Mouse (Mus musculus) stomach, postnatal 0 days (tissue): ENCODE measurements around the gene Senp1.

Experiments used
- CTCF ChIP-seq: IDR thresholded peaks from 2 replicates; pipeline ENCODE4 v1.5.1; 2016; ENCODE audit warnings: antibody characterized with exemption, low read depth, mild to moderate bottlenecking, moderate library complexity
- EP300 ChIP-seq: optimal IDR thresholded peaks from 2 replicates; pipeline ENCODE3; 2016; ENCODE audit warnings: antibody characterized with exemption

GRCm38 (mm10) chr15:98002991-98003821 lies 90.3 kb downstream of the Senp1 start:
- TF ChIP-seq EP300 (no peak), CTCF (no peak)
